Mouse (Mus musculus): ENCODE data around the gene Aasdh. TPM values are rescaled to one million over a fixed set of nuclear protein-coding genes. Genes with fewer than 3 reads are reported as not detected.
A peak's percentile ranks its signal among the peaks of the same experiment; 100 is the strongest.

Aasdh gene
- polyA plus RNA-seq (2012; rRNA removed), result 7.4 and 9.8 TPM in 2 replicates

DNA sequence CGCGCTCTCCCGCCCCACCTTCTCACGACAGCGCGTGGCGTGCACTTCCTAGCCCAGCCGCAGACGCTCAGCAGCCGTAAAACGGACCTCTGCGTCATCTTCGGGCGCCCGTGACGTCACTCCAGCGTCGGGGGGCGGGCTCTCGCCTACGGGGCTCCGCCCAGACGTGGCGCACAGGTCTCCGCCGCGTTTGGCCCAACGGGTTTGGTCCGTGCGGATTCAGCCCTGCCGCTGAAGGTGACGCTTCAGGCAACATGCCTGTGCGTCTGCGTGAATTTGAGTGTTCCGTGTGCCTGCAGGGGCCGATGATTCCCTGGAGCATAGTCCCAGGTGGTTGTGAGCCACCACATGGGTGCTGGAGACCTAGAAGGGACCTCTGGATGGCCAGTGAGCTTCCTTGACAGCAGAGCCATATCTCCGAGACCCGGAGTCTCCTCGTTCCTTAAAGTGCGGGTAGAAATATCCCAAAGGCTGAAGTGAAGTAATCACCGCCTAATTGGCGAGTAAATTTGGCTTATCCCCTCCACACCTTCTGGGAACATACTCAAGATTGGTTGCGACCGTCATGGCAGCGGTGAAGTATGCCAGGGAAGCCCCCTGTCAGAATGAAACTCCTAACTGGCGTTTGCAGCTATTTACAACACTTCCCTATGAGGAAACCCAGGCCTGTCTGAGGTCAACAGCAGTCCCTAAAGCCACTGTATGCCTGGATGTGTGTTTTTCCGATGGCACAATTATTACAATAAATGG lies at the start of gene Aasdh:
Aasdh (minus strand) TSS at position 110 of the 750 bp plus-strand sequence.
- WGBS, result under 1% methylated on average over 47 of the region's 47 CpGs
- no peaks in the 10 kb centered on the region for H3K4me1 ChIP-seq (ENCODE audit: control insufficient read depth, insufficient read depth, insufficient read length)
- H3K36me3 ChIP-seq (ENCODE audit: control insufficient read depth, insufficient read depth, low read length), result no peaks in the 10 kb centered on the region
- H3K4me3 ChIP-seq (ENCODE audit: extremely low read depth, insufficient read depth, insufficient read length), result peak within 1 kb of the TSS; percentile 74
- TF ChIP-seq CTCF (IDR thresholded peaks at IDR 0.05; ENCODE audit: extremely low read depth, insufficient read depth, insufficient read length, insufficient replicate concordance) (peak; percentile 17; the same call in 1 of the 2 replicates), POLR2A (IDR thresholded peaks at IDR 0.05; ENCODE audit: low read depth, low read length) (peak; percentile 90)
- DNase-seq (ENCODE audit: low read depth in 1 of 2, low spot score in 2 of 2), result peak; percentile 90 to 93
- H3K27me3 ChIP-seq (ENCODE audit: control insufficient read depth, insufficient read depth, low read length), result no peaks in the 10 kb centered on the region
- H3K27ac ChIP-seq (ENCODE audit: insufficient read depth, low read length), result peak within 1 kb of the TSS; percentile 92

DNA sequence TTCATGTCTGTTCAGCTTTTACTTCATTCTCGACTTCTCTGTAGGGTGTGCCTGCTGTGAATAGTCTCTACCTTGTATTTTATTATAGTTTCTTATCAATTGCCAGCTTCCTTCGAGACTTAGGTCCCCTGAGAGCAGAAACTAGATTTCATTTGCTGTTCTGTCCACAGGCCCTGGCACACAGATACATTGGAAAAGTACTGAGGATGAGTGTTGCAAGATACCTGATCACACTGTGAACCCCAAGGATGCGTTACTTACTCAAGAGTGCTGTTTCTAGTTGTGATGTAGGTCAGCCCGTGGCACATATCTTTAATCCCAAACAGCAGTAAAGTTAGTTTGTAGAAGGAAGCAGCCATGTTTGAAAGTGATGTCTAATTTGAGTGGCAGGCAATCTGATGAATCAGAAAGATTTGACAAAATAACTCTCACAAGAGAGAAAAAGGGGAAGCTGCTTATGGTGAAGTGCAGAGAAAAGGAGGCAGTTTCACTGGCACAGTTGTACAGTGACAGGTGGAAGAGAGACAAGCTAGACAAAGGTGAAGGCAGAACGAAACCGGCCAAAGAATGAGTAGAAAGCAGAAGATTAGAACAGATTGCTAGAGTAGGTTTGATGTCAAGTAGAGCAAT lies 49.1 kb upstream of the Aasdh start:
- Histone ChIP-seq H3K36me3 (ENCODE audit: control insufficient read depth, insufficient read depth, low read length) (peaks cover 20% of the 10 kb centered on the region), H3K4me3 (ENCODE audit: extremely low read depth, insufficient read depth, insufficient read length) (no peak overlapping the region), H3K4me1 (ENCODE audit: control insufficient read depth, insufficient read depth, insufficient read length) (0 out of 2 replicates have a peak, but pooled peaks cover 2% of the 10 kb centered on the region), H3K27ac (ENCODE audit: insufficient read depth, low read length) (no peak overlapping the region), H3K27me3 (ENCODE audit: control insufficient read depth, insufficient read depth, low read length) (no peaks in the 10 kb centered on the region)
- 47% methylated on average over 6 of the region's 6 CpGs for WGBS
- DNase-seq (ENCODE audit: low read depth in 1 of 2, low spot score in 2 of 2), result no peak
- TF ChIP-seq POLR2A (IDR thresholded peaks at IDR 0.05; ENCODE audit: low read depth, low read length) (no peak), CTCF (IDR thresholded peaks at IDR 0.05; ENCODE audit: extremely low read depth, insufficient read depth, insufficient read length, insufficient replicate concordance) (no peak)

DNA sequence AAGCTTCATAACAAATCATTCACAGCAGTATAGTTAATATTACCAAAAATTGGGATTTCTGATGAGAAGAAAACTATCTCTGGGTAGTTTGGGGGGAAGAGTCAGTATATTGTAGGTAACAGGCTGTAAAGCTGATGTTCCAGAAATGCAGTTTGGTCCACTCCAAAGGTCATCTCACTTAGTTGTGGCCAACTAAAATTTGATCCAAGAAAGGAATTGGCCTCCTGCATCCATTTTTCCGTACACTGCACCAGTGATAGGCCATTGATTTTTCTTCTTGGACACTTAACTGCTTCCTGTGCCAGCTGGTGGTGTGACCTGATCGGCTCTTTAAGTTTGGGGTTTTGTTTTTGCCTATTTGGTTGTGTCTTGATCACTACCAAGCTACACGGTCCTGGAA lies 48.5 kb upstream of the Aasdh start:
- Histone ChIP-seq H3K36me3 (ENCODE audit: control insufficient read depth, insufficient read depth, low read length) (peaks cover 20% of the 10 kb centered on the region), H3K4me1 (ENCODE audit: control insufficient read depth, insufficient read depth, insufficient read length) (0 out of 2 replicates have a peak, but pooled peaks cover 2% of the 10 kb centered on the region), H3K27me3 (ENCODE audit: control insufficient read depth, insufficient read depth, low read length) (no peaks in the 10 kb centered on the region), H3K4me3 (ENCODE audit: extremely low read depth, insufficient read depth, insufficient read length) (no peak overlapping the region), H3K27ac (ENCODE audit: insufficient read depth, low read length) (no peak overlapping the region)
- 82% methylated on average over 3 of the region's 3 CpGs for WGBS
- no peak for DNase-seq (ENCODE audit: low read depth in 1 of 2, low spot score in 2 of 2)
- TF ChIP-seq POLR2A (IDR thresholded peaks at IDR 0.05; ENCODE audit: low read depth, low read length) (no peak), CTCF (IDR thresholded peaks at IDR 0.05; ENCODE audit: extremely low read depth, insufficient read depth, insufficient read length, insufficient replicate concordance) (no peak)

DNA sequence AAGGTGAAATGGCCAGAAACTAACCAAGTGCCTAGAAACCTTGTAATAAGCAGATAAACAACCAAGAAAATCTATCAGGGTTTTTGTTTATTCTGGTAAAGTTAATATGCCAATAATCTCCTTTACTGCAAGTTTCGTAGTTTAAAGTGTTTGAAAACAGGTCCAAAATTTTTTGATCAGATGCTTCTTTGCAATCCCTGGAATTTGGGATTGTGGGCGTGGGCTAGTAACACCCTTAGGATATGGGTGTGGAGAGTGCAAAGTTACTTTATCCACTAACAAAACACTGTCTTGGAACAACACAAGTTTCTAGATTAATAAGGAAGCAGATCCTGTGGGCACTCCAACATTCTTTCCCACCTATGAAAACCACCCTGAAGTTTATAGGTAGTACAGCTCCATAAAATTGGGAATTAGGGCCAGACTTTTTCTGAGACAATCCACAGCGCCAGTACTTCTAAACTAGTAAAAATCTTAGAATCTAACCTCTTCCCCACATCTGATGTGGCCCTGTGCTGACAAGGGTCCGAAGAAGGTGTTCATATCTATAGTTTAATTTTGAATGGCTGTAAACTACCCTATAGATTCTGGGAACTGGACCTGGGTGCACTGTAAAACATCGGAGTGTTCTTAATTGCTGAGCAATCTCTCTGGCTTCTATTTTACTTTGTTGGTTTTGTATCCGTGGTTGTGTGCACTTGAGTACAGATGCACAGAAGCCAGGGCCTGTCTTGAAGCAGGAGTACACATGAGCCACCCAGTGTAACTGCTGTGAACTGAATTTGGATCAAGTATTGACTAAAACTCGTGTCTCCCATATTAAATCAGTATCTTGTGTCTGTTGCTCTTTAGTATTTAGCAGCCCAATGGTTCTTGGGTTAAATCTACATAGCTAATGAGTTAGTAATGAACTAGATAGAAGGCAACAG lies 47.1 kb upstream of the Aasdh start:
- no peak for DNase-seq (ENCODE audit: low read depth in 1 of 2, low spot score in 2 of 2)
- Histone ChIP-seq H3K27ac (ENCODE audit: insufficient read depth, low read length) (peak overlapping the region; percentile 86), H3K4me3 (ENCODE audit: extremely low read depth, insufficient read depth, insufficient read length) (peak overlapping the region; percentile 60), H3K36me3 (ENCODE audit: control insufficient read depth, insufficient read depth, low read length) (peaks cover 10% of the 10 kb centered on the region), H3K27me3 (ENCODE audit: control insufficient read depth, insufficient read depth, low read length) (no peaks in the 10 kb centered on the region), H3K4me1 (ENCODE audit: control insufficient read depth, insufficient read depth, insufficient read length) (peaks cover 2% of the 10 kb centered on the region; the same call in 1 of the 2 replicates)
- WGBS, result 4% methylated on average over 7 of the region's 7 CpGs
- TF ChIP-seq CTCF (IDR thresholded peaks at IDR 0.05; ENCODE audit: extremely low read depth, insufficient read depth, insufficient read length, insufficient replicate concordance), result no peak
- no peak for TF ChIP-seq POLR2A (IDR thresholded peaks at IDR 0.05; ENCODE audit: low read depth, low read length)

- DNase-seq (ENCODE audit: low read depth in 1 of 2, low spot score in 2 of 2), result peak; percentile 98
- WGBS, result under 1% methylated on average over 79 of the region's 81 CpGs
- Histone ChIP-seq H3K4me1 (ENCODE audit: control insufficient read depth, insufficient read depth, insufficient read length) (peaks cover 2% of the 10 kb centered on the region; the same call in 1 of the 2 replicates), H3K27me3 (ENCODE audit: control insufficient read depth, insufficient read depth, low read length) (no peaks in the 10 kb centered on the region), H3K27ac (ENCODE audit: insufficient read depth, low read length) (peak within 1 kb of the TSS; percentile 88), H3K4me3 (ENCODE audit: extremely low read depth, insufficient read depth, insufficient read length) (peak within 1 kb of the TSS; percentile 60), H3K36me3 (ENCODE audit: control insufficient read depth, insufficient read depth, low read length) (0 out of 2 replicates have a peak, but pooled peaks cover 2% of the 10 kb centered on the region)
- TF ChIP-seq CTCF (IDR thresholded peaks at IDR 0.05; ENCODE audit: extremely low read depth, insufficient read depth, insufficient read length, insufficient replicate concordance), result no peak
- peak; percentile 85 for TF ChIP-seq POLR2A (IDR thresholded peaks at IDR 0.05; ENCODE audit: low read depth, low read length)
Measured at GRCm38 (mm10) chr5:76951106-76952027, 46.1 kb upstream of the Aasdh start, which contains the start of the genes Paics and Ppat. TSS of gene Paics (plus strand) at chr5:76951307. TSS of gene Ppat (minus strand) at chr5:76951578.
